Mouse (Mus musculus) megakaryocyte, embryonic 14.5 days (primary cell): ENCODE data around the gene Pde4b.

Source experiments
- FLI1 ChIP-seq: IDR thresholded peaks from 2 replicates; pipeline ENCODE4 v1.6.1; 2012; ENCODE audit warnings: low read length, inconsistent platforms, mixed read lengths
- GATA1 ChIP-seq: IDR thresholded peaks from 3 replicates; pipeline ENCODE4 v1.6.1; 2012; ENCODE audit warnings: mixed read lengths, low read length, inconsistent platforms, borderline replicate concordance

- TF ChIP-seq GATA1 (no peak), FLI1 (no peak)
Measured at GRCm38 (mm10) chr4:102141241-102141640, 53.9 kb downstream of the Pde4b start.
